Mouse (Mus musculus): ENCODE measurements at regions not wholly inside any gene's neighbourhood (a gene's known extent, or its start where the extent isn't known, plus 50 kb on each side); places are given as distances from the start of the nearest gene placed in this dataset.

DNA sequence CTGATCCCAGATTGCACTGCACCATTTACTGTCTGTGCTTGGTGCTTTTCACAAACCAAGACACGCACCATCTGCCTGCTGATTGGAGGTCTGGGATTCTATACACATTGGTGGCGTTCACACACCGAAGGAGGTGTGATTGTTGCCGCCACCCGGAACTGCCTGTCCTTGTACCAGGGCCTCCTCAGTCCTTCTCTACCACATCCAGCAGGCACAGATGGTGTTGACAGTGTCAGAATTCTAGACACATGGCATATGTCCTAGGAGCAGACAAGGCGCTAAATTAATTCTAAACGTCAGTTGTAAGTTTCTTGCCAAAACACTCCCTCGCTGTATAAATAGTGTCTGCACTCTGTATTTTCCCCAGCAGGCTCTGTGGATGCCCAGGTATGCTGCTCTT is 115.6 kb upstream of the Card11 start:
- TF ChIP-seq ZNF384 (IDR thresholded peaks at IDR 0.05; ENCODE audit: low read depth, low read length) (no peak), MAFK (IDR thresholded peaks at IDR 0.05; ENCODE audit: insufficient read depth, low read depth, low read length) (no peak), ZC3H11A (IDR thresholded peaks at IDR 0.05; ENCODE audit: borderline replicate concordance, low read depth, low read length) (no peak)

Measured in ES-E14 (cell line).